Mouse (Mus musculus): ENCODE data around the gene Myocd. TPM values are rescaled to one million over a fixed set of nuclear protein-coding genes. Genes with fewer than 3 reads are reported as not detected.
A peak's percentile ranks its signal among the peaks of the same experiment; 100 is the strongest.

Gene Myocd
- total RNA-seq, 2 experiments from 2014 or later, result 0.99 to 2.7 TPM

DNA sequence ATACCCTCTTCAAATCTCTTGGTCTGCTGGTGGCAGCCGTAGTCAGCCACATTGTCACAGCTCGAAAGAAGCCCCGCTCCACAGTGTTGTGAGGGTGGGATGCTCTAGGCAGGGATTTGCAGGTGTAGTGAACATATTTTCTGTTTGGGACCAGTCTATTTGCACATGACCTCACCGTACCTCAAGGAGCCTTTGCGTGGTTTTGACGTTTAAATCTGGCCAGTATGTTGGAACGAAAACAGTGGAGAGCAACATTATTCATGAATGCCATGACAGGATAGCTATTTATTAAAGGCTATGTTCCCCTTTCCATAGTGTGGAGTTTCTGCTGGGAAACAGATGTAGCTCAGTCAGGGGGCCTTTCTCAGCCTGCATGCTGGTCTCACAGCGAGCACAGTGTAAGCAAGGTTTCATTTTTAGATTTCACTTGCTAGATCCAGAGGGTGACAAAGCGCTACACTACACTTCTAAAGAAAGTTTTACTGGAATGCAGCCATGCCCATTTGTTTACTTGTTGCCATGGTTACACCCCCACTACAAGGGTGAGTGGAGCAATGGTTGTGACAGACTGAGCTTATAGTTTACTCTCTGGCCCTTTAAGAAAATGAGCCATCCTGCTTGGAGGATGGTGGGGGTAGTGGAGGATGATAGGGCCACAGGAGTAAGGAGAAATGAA, 54.7 kb downstream of the Myocd start:
- no peak for DNase-seq (ENCODE audit: low spot score in 2 of 2)

GRCm38 (mm10) chr11:65213806-65214205, 56.0 kb downstream of the Myocd start:
- DNase-seq (ENCODE audit: low spot score in 2 of 2), result no peak

DNA sequence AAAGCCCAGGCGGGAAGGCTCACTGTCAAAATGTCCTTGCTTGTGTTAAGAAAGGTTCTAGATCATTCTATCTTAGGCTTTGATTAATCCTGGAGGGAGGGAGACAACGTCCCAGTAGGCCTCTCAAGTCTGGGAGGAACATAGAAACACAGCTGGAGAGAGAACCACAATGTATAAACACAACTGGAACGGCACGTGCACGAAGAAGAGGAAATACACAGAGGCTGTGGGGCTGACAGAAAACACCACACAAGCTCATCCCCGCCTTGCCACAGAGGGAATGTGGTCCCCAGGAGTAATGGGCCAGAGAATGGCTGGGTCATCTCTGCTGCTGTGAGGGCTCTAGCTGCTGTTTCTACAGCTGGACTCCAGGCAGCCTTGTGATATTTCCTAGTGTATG, 58.1 kb downstream of the Myocd start:
- no peak for DNase-seq (ENCODE audit: low spot score in 2 of 2)

GRCm38 (mm10) chr11:65209441-65209840, 60.3 kb downstream of the Myocd start:
- DNase-seq (ENCODE audit: low spot score in 2 of 2), result no peak

- no peak for DNase-seq (ENCODE audit: low spot score in 2 of 2)
Observed at GRCm38 (mm10) chr11:65205306-65205705, 64.5 kb downstream of the Myocd start.

DNA sequence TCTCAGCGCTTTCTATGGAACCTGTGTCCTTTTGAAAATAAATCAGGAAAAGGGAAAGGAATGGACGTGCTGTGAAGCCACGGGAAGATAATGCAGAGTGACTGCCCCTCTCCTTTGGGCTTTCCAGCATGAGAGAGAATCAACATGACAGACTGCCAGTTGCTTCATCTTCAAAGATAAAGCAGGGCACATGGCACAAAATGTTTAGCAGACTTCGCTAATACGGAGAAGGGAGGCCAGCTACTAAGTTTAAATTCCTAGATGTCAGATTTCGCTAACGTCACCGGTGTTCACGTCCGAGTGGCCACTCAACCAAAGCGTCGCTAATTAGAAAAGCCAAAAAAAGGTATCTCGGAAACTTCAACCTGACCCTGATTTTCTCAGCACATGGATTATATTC, 65.1 kb downstream of the Myocd start:
- DNase-seq (ENCODE audit: low spot score in 2 of 2), result no peak

GRCm38 (mm10) chr11:65203020-65203419, 66.8 kb downstream of the Myocd start:
- DNase-seq (ENCODE audit: low spot score in 2 of 2), result no peak

GRCm38 (mm10) chr11:65202236-65202635, 67.6 kb downstream of the Myocd start:
- DNase-seq (ENCODE audit: low spot score in 2 of 2), result no peak

GRCm38 (mm10) chr11:65198026-65198425, 71.8 kb downstream of the Myocd start:
- DNase-seq (ENCODE audit: low spot score in 2 of 2), result no peak

GRCm38 (mm10) chr11:65197280-65197679, 72.5 kb downstream of the Myocd start:
- DNase-seq (ENCODE audit: low spot score in 2 of 2), result peak; percentile 23 to 33

GRCm38 (mm10) chr11:65186974-65187373, 82.8 kb downstream of the Myocd start:
- DNase-seq (ENCODE audit: low spot score in 2 of 2), result no peak

DNA sequence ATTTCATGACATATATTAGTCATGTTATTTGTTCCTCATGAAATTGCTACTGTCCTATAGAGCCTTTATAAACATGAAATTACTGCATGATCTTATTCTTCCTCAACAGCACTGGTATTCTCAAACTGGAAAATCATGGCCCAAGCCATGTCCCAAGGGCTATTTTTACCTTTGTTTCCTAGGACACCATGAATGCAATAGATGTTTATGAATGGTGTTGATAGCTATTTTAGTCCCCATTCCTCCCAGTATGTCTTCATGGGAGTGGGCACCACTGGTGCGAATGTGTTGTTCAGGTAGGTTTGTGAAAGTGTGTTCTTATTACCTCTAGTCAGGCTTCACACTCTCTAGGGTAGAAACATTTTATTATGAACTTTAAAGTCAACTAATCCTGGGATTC, 84.7 kb downstream of the Myocd start:
- DNase-seq (ENCODE audit: low spot score in 2 of 2), result no peak

DNA sequence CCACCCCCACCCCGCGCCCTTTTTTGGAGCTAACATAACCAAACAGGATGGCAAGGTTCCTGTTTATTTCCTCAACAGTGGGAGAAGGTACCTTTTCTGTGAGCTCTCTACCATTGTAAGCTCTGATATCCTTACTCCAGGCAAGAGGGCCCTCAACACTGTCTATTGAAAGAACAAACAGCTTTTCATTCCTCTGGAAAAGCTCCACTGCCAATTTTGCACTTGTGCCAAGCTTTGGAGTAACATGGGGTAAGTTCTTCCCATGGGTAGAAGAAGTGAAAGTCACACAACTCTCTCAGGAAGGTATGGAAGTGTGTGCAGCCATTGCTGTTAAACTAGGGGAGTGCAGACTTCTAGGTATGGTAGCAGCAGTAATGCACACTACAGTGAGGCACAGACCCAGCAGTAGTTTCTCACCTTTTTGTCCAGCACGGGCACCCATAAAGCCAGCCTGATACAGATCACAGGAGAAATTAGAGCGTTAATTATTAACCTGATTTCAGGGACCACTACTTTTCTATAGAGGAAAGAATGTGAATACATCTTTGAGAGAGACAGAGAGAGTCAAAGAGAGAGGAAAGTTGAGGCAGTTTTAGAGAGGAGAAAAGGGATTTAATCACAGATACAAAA, 99.6 kb downstream of the Myocd start:
- no peak for DNase-seq (ENCODE audit: low spot score in 2 of 2)

DNA sequence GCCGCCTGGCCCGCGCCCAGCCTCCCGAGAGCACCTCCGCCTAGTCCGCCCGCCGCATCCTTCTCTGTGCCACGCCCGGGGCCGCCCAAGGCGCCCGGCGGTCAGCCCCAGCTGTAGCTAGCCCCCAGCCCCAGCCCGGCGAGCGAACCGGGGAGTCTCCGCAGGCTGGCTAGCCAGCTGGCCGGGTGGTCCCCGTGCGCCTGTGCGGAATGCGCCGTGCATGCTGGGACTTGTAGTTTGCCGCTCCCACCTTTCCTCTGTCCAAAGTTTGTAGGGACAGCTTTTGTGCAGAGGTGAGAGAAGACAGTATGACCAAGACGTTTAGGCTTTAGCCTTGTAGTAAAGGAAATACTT, 107.0 kb downstream of the Myocd start, which contains the start of gene Arhgap44:
TSS of gene Arhgap44 (minus strand) at position 195 of the 354 bp plus-strand sequence.
- DNase-seq (ENCODE audit: low spot score in 2 of 2), result peak; percentile 26 to 39

DNA sequence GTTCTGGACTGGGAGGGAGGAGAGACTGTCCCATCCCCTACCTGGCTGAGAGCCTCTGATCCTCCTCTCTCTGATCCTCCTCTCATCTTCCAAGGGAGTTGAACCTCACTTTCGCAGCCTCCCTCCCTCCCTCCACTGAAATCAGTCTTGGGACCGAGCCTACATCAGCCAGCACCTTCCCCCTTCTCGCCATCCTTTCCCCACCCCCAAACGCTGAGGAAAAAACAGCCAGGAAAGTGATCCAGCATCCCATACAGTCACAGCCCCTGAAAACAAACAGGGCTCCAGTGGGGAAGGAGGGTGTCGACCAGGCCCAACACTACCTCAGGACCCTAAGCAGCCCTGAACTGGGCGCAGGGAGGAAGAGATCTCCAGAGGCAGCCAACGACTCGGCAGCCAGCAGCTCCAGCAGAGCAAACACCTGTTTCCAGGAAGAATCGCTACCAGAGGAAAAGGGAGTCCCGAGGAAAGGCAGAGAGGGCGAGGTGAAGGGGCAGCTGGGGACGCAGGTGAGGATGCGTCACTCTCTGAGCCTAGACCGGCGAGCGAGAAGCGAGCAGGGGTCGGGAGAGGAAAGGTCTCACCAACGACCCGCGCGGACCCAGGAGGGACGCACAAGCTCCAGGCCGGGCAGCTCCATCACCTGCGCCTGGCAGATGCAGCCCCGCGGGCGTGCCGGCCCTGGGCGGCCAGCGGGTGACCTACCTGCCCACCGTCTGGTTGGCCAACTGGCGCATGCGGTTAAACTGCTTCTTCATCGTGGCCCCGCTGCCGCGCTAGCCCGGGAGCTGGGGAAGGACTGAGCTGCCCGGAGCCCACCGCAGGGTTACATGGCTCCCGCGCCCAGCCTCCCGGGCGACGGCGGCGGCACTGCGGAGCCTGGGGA, 107.7 kb downstream of the Myocd start:
- DNase-seq (ENCODE audit: low spot score in 2 of 2), result no peak

DNA sequence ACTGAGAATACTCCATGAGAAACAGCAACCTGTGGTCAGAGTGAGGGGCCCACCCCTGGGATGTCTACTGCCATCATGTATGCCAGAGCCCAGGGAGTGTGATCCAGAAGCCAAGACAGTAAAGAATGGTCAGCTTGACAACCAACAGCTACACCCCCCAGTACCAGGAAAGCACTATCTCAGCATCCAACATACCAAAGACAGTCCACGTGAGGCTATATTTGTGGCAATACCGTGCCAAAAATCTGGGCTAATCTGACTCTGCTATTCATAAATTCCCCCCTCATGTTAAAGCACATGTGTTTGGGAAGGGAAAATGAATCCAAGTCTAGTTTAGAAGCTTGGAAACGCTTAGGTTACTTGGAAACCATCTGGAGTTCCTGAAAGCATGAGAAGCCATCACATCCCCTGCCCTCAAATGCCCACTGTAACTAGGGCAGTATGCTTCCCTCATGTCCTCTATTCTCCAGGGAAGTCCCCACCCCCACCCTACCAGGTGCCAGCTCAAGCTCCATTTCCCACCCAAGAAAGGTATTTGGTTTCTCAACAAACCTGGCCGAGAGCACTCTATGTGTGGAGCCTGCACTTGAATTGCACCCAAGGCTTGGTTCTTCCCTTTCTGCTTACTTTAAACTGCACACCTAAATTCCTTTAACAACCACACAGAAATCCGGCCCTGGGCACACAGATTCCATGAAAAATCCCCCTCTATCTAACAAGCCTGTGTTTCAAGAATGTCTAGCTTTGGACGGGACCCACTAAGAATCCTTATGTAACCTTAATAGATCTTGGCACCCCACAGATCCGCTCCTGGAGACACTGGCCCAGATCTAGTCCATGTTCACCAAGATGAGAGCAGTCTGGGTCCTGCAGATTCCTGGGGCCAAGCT, 108.6 kb downstream of the Myocd start:
- no peak for DNase-seq (ENCODE audit: low spot score in 2 of 2)

DNA sequence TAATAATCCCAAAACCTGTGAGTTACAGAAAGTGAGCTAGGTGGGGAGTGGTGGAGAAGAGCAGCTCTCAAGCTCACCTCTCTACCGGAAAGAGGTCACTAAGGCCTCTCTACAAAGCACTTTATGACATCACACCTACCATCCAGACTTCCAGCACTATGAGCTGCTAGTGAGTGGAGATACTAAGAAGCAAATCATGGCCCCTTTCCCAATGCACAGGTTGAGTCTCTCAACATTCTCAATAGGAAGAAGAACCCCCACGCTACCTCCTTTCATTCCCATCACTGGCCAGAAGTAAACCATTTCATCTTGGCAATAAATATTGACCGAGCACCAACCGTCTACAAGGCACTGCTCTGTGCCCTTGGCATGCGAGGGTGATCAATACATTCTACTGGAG, 110.0 kb downstream of the Myocd start, which contains the start of gene 1700086D15Rik:
TSS of gene 1700086D15Rik (minus strand) at position 101 of the 400 bp plus-strand sequence.
- DNase-seq (ENCODE audit: low spot score in 2 of 2), result no peak

DNA sequence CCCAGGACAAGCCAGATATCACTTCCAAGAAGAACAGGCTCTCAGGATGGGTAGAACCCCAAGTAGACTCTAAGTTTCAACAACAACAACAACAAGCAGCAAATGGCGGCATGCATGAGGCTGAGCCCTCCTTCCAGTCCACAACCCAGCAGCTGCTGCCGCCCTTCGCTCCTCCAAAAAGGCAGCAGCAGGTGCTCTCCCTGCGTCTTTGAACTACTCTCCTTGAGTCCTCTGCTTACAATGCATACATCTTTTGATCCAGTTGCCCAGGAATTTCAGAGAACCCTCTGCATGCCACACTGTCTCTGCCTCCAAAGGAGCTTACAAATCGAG, 111.2 kb downstream of the Myocd start:
- no peak for DNase-seq (ENCODE audit: low spot score in 2 of 2)

GRCm38 (mm10) chr11:65157966-65158657, 111.7 kb downstream of the Myocd start:
- DNase-seq (ENCODE audit: low spot score in 2 of 2), result no peak

DNA sequence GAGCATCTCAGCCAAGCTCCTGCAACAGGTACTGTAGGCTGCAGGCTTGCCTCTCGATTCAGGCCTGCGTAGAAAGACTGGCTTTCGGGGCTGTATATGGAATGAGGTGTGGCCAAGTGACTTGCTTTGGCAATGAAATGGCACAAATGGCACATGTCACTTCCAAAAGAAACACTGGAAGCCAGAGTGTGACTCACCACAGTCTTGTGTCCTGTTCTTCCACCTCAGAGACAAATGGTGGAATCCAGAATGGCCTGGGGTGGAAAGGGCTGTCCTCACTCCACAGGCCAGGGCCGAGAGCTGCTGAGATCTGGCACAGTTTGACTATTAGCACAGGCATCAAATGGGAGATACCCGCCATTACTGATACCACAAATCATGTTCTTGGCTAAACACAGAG, 116.8 kb downstream of the Myocd start:
- DNase-seq (ENCODE audit: low spot score in 2 of 2), result no peak

Measured in adrenal gland, postnatal 4 days (tissue).